Mouse (Mus musculus): ENCODE data around the gene Gm5269. TPM values are rescaled to one million over a fixed set of nuclear protein-coding genes. Genes with fewer than 3 reads are reported as not detected.

Gene Gm5269
- total and polyA plus RNA-seq, 3 experiments = 2.2 TPM; not detected in 2

DNA sequence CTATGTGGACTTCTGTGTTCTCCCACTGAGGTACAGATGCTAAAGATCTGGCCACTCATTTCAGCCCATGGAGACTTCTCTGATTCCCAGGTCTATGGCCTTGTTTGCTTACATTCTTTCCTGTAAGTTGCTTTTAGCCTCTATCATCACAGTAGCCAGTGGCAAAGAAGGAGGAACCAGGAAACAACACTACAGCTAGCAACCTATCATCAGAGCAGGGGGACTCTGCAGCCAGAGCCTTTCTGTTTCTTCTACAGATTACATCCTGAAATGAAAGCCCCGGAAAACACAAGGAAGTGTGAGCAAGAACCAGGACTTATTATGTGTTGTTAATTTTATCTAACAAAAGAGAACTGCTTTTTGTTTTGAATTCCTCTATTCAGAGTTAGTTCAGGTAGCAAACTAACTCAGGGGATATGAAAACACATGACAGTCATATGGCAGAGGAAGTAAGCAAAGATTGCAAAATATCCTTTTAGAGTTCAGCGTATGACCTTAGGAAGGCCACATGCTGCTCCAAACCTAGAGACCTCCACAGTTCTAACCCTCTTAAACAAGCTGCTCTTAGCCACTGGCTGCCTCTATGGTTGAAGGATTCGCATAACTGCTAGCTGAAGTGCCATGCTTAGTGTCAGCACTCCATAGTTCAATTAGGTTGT, 21.5 kb downstream of the Gm5269 start:
- no peak overlapping the region for H3K27ac ChIP-seq (ENCODE audit: insufficient read depth, low read depth)

DNA sequence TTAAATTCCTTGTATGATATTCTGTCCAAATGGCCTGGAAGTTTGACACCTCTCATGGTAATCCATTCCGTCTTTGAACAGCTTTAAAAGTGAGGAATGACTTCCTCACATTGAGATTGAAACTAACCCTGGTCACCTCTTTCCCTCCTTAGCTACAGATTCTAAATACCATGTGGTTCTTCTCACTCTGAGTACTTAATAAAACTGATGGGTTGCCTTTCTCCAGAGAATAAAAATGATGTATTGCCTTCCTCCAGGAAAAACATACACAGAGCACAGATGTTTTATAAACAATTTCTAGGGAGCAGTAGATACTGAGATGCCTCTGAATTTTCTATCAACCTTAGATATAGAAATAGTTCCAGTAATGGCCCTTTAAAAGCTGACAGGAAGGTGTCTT, 22.0 kb downstream of the Gm5269 start:
- Histone ChIP-seq H3K79me2 (replicated peaks; ENCODE audit: control insufficient read depth, extremely low read depth, insufficient read depth, poor library complexity, severe bottlenecking) (no peaks in the 10 kb centered on the region), H3K9me3 (replicated peaks; ENCODE audit: low read length) (peaks cover 1% of the 10 kb centered on the region), H3K36me3 (replicated peaks in 1 of 2; ENCODE audit: control insufficient read depth in 1 of 2, insufficient read depth in 1 of 2, low read length in 1 of 2) (no peaks in the 10 kb centered on the region), H3K4me3 (replicated peaks in 1 of 3; ENCODE audit: low read depth in 2 of 3, low read length in 2 of 3, poor library complexity in 1 of 3) (no peak overlapping the region), H3K9ac (ENCODE audit: insufficient read depth, low read depth) (no peak overlapping the region), H3K27me3 (replicated peaks) (no peaks in the 10 kb centered on the region), H3K4me2 (ENCODE audit: insufficient read depth, low read depth, poor library complexity, severe bottlenecking) (no peak overlapping the region), H3K4me1 (ENCODE audit: control insufficient read depth in 1 of 2, insufficient read depth in 2 of 2) (peaks cover 0 to 46% of the 10 kb centered on the region in 2 experiments; a peak in 2 of 4 replicates), H3K27ac (ENCODE audit: insufficient read depth, low read depth) (no peak overlapping the region)
- dilution Hi-C loops (cut with MboI; ENCODE audit: extremely low pct_ligation_motif_present, extremely low pct_unique_long_range_greater_than_20kb, low sequenced_read_pairs) = no loop called here
- no peak for DNase-seq (ENCODE audit: extremely low read depth)
- no peak for TF ChIP-seq SMC3 (IDR thresholded peaks at IDR 0.05; ENCODE audit: low read depth, low read length)
- no peak for TF ChIP-seq NELFE (IDR thresholded peaks at IDR 0.05; ENCODE audit: low read depth, low read length)
- no peak for TF ChIP-seq IRF4 (IDR thresholded peaks at IDR 0.05; ENCODE audit: low read depth, low read length)
- TF ChIP-seq ZKSCAN1 (IDR thresholded peaks at IDR 0.05; ENCODE audit: borderline replicate concordance, low read depth, low read length) = no peak
- TF ChIP-seq ZMIZ1 (IDR thresholded peaks at IDR 0.05; ENCODE audit: low read depth, low read length) = no peak
- no peak for TF ChIP-seq SIN3A (IDR thresholded peaks at IDR 0.05; ENCODE audit: low read length)
- no peak for TF ChIP-seq RAD21 (IDR thresholded peaks at IDR 0.05; ENCODE audit: low read depth, low read length)
- no peak for TF ChIP-seq PAX5 (IDR thresholded peaks at IDR 0.05; ENCODE audit: low read length)
- no peak for TF ChIP-seq NRF1 (IDR thresholded peaks at IDR 0.05; ENCODE audit: low read depth, low read length)
- no peak for TF ChIP-seq POLR2AphosphoS2 (IDR thresholded peaks at IDR 0.05; ENCODE audit: low read depth, low read length)
- TF ChIP-seq UBTF (IDR thresholded peaks at IDR 0.05; ENCODE audit: low read depth, low read length) = no peak
- in situ Hi-C loops (cut with MboI; ENCODE audit: low pct_ligation_motif_present, low pct_unique_long_range_greater_than_20kb, low sequenced_read_pairs) = no loop called here

More for the DNA sequence above, 21.5 kb downstream of the Gm5269 start:
- in situ Hi-C loops (cut with MboI; ENCODE audit: low pct_ligation_motif_present, low pct_unique_long_range_greater_than_20kb, low sequenced_read_pairs) = no loop called here
- TF ChIP-seq USF1 (IDR thresholded peaks at IDR 0.05; ENCODE audit: low read depth, low read length) (no peak), EP300 (IDR thresholded peaks at IDR 0.05; ENCODE audit: low read length) (no peak), PAX5 (IDR thresholded peaks at IDR 0.05; ENCODE audit: low read length) (no peak), IRF4 (IDR thresholded peaks at IDR 0.05; ENCODE audit: low read depth, low read length) (no peak), JUND (conservative IDR thresholded peaks at IDR 0.05; ENCODE audit: low read depth, low read length) (no peak), TBP (conservative IDR thresholded peaks at IDR 0.05; ENCODE audit: low read depth, low read length) (no peak), ETS1 (conservative IDR thresholded peaks at IDR 0.05; ENCODE audit: low read depth, low read length) (no peak)
- Histone ChIP-seq H3K9ac (ENCODE audit: insufficient read depth, low read depth) (no peak overlapping the region), H3K4me3 (replicated peaks in 1 of 3; ENCODE audit: low read depth in 2 of 3, low read length in 2 of 3, poor library complexity in 1 of 3) (no peak overlapping the region), H3K4me2 (ENCODE audit: insufficient read depth, low read depth, poor library complexity, severe bottlenecking) (no peak overlapping the region), H3K9me3 (replicated peaks; ENCODE audit: low read length) (no peaks in the 10 kb centered on the region), H3K36me3 (replicated peaks in 1 of 2; ENCODE audit: control insufficient read depth in 1 of 2, insufficient read depth in 1 of 2, low read length in 1 of 2) (no peaks in the 10 kb centered on the region), H3K4me1 (ENCODE audit: control insufficient read depth in 1 of 2, insufficient read depth in 2 of 2) (peaks cover 0 to 50% of the 10 kb centered on the region in 2 experiments; a peak in 2 of 4 replicates), H3K79me2 (replicated peaks; ENCODE audit: control insufficient read depth, extremely low read depth, insufficient read depth, poor library complexity, severe bottlenecking) (no peaks in the 10 kb centered on the region), H3K27me3 (replicated peaks) (no peaks in the 10 kb centered on the region)
- dilution Hi-C loops (cut with MboI; ENCODE audit: extremely low pct_ligation_motif_present, extremely low pct_unique_long_range_greater_than_20kb, low sequenced_read_pairs) = no loop called here
- no peak for DNase-seq (ENCODE audit: extremely low read depth)

Measured in CH12.LX (cell line).